Mouse (Mus musculus) brain, adult 10 weeks (tissue): Measurements from ENCODE around the gene Hsf2bp. TPM values are rescaled to one million over a fixed set of nuclear protein-coding genes. Genes with fewer than 3 reads are reported as not detected.

ENCODE experiments used
- polyA plus RNA-seq: library from polyadenylated mRNA; stranded (reverse); fragments of 350-450 nt; fragmentation: Illumina TruSeq; extraction: RNeasy Lipid Tissue Mini Kit (QIAGEN cat#74804); gene quantifications from one replicate; pipeline ENCODE4 v1.2.3, GENCODE M21; 2015; ENCODE audit warnings: low read depth, low replicate concordance

Gene Hsf2bp
- polyA plus RNA-seq = 0.62 TPM

DNA sequence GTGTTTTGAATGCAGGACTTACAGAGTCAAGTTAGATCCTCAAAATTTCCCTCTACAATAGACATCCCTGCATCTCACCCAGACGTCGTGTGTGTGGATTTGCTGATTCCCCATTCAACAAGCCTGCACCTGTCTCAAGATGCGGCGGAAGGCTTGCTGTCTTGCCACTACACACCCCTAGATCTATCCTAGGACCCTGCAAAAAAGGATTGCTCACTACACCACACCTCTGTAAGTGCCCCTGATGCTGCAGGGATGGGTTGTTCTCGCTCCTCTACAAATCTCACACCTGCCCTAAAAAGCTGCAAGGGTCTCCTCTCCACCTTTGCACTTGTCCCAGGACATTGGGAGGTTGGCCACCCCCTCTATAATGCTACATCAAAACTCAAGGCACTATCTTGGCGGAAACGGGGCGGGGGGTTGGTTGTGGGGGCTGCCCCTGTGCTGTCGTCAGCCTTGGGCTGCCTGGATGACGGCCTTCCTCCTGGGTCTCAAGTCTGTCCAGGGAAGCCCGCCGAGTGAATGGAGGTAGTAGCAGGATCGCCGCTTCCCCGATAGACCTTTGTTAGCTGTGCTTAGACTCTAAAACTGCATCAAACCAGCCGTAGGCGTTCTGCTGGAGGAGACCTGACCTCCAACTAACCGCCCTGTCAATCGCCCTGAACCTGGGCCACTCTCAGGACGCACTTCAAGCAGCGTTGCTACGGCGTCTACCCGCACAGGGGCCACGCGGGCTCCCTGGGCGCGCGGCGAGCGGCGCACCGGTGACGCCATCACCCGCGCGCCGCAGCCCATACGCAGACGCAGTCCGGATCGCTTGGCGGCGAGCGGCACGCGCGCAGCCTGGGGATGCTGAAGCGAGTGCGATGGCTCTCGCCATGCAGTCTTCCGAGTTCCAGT, at the start of gene Hsf2bp, which contains the start of gene Rrp1b:
Hsf2bp (minus strand) TSS at position 741 of the 900 bp plus-strand sequence.
Rrp1b (plus strand) TSS at position 492 of the 900 bp plus-strand sequence.

Other genes with a start within 250 kb of the Hsf2bp start
- 6.8 TPM for gene Sik1, start 180.5 kb downstream of the Hsf2bp start, polyA plus RNA-seq
- gene Rrp1b, start 249 bp downstream of the Hsf2bp start, polyA plus RNA-seq = 11.1 TPM
- 4.6 TPM for gene Notch3, start 130.5 kb upstream of the Hsf2bp start, polyA plus RNA-seq
- 0.58 TPM for gene Ephx3, start 153.2 kb upstream of the Hsf2bp start, polyA plus RNA-seq
- gene Brd4, start 248.4 kb upstream of the Hsf2bp start, polyA plus RNA-seq = 49.3 TPM